Mouse (Mus musculus): Measurements from ENCODE around the gene Trim31. TPM values are rescaled to one million over a fixed set of nuclear protein-coding genes. Genes with fewer than 3 reads are reported as not detected.
"Not testable (repeated sequence)": the region's sequence is repeated elsewhere in the genome, so short reads cannot be mapped to it uniquely, and the experiment has no call there.

Trim31 gene
- not detected for total RNA-seq (2022)

- no peak for DNase-seq (ENCODE audit: low spot score in 2 of 2)
These were observed at the start of gene Trim31 for GRCm38 (mm10) chr17:36897552-36898205. TSS of gene Trim31 (plus strand) at chr17:36898118.

GRCm38 (mm10) chr17:36848911-36849310 lies 49.0 kb upstream of the Trim31 start:
- DNase-seq (ENCODE audit: low spot score in 2 of 2), result no peak

GRCm38 (mm10) chr17:36849992-36850391 lies 47.9 kb upstream of the Trim31 start:
- DNase-seq (ENCODE audit: low spot score in 2 of 2), result no peak

- no peak for DNase-seq (ENCODE audit: low spot score in 2 of 2)
These were observed 46.7 kb upstream of the Trim31 start for GRCm38 (mm10) chr17:36851200-36851599.

- DNase-seq (ENCODE audit: low spot score in 2 of 2), result no peak
These were observed 46.3 kb upstream of the Trim31 start for GRCm38 (mm10) chr17:36851627-36852026.

- no peak for DNase-seq (ENCODE audit: low spot score in 2 of 2)
These were observed 42.4 kb upstream of the Trim31 start for GRCm38 (mm10) chr17:36855484-36855883.

GRCm38 (mm10) chr17:36856236-36856635 lies 41.7 kb upstream of the Trim31 start:
- DNase-seq (ENCODE audit: low spot score in 2 of 2), result no peak

GRCm38 (mm10) chr17:36858181-36858580 lies 39.7 kb upstream of the Trim31 start:
- DNase-seq (ENCODE audit: low spot score in 2 of 2), result no peak

- DNase-seq (ENCODE audit: low spot score in 2 of 2), result no peak
These were observed 36.2 kb upstream of the Trim31 start for GRCm38 (mm10) chr17:36861680-36862079.

GRCm38 (mm10) chr17:36866719-36867527 lies 31.0 kb upstream of the Trim31 start, which contains the start of gene Trim15:
TSS of gene Trim15 (minus strand) at chr17:36867210.
- DNase-seq (ENCODE audit: low spot score in 2 of 2), result no peak

GRCm38 (mm10) chr17:36868836-36869235 lies 29.1 kb upstream of the Trim31 start:
- no peak for DNase-seq (ENCODE audit: low spot score in 2 of 2)

- DNase-seq (ENCODE audit: low spot score in 2 of 2), result no peak
These were observed 28.5 kb upstream of the Trim31 start, which contains the start of gene Trim10 for GRCm38 (mm10) chr17:36869284-36869954. TSS of gene Trim10 (plus strand) at chr17:36869574.

GRCm38 (mm10) chr17:36869955-36870810 lies 27.7 kb upstream of the Trim31 start:
- DNase-seq (ENCODE audit: low spot score in 2 of 2), result no peak

- DNase-seq (ENCODE audit: low spot score in 2 of 2), result no peak
These were observed 23.3 kb upstream of the Trim31 start for GRCm38 (mm10) chr17:36874636-36875035.

GRCm38 (mm10) chr17:36883350-36883749 lies 14.6 kb upstream of the Trim31 start:
- DNase-seq (ENCODE audit: low spot score in 2 of 2), result no peak

- DNase-seq (ENCODE audit: low spot score in 2 of 2), result no peak
These were observed 12.7 kb upstream of the Trim31 start for GRCm38 (mm10) chr17:36885132-36885790.

- DNase-seq (ENCODE audit: low spot score in 2 of 2), result no peak
These were observed 7.6 kb upstream of the Trim31 start, which contains the start of gene Trim40 for GRCm38 (mm10) chr17:36890073-36890903. TSS of gene Trim40 (minus strand) at chr17:36890123.

- DNase-seq (ENCODE audit: low spot score in 2 of 2), result not testable (repeated sequence)
These were observed 6.4 kb upstream of the Trim31 start for GRCm38 (mm10) chr17:36891496-36891895.

GRCm38 (mm10) chr17:36892362-36892761 lies 5.6 kb upstream of the Trim31 start:
- DNase-seq (ENCODE audit: low spot score in 2 of 2), result peak in 1 of 2 experiments; percentile 37

GRCm38 (mm10) chr17:36893387-36893786 lies 4.5 kb upstream of the Trim31 start:
- DNase-seq (ENCODE audit: low spot score in 2 of 2), result no peak

Measured in layer of hippocampus, adult 8-10 months (tissue).